Comparison of ENCODE assay signal across 19 mouse cellular contexts in the genomic region with DNA sequence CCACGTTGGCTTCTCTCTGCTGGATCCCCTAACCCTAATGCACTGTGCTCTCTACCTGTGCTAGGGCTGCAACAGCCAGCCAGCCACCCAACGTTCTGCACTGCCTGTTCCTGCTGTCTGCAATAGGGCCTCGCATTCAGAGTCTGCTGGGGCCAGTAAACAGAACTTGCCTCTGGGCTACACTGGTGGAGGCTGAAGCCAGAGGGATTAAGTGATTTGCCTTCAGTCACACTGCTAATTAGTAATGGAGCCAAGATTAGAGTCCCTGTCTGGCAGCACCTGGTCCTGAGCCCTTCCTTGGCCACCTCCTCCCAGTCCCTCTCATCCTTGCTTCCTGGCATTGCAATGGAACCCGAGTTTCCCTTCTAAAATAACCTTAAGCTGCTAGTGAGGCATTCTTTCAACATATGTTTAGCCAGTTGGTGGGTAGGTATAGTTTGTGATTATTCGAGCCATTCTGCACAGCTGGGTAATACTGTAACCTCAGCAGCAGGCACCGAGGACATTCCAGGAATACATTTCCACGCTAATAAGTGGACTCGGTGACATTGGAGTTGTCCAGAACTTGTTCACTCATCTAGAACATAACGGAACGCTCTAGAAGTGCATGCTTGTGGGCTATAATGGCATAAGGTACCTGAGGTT.
DNase-seq lines count a peak whose midpoint lies in the region; ATAC-seq and TF ChIP-seq lines count a peak whose summit lies in the region.
"Had no signal": no experiment of that assay in that cellular context is flagged by ENCODE, and none has a peak within 500 bp of the region (broad histone marks: within the 10 kb centered on the region; RNA-seq: fewer than 3 reads in every experiment).

No protein-coding gene starts in this region.

- H3K4me2 ChIP-seq in heart, embryonic 16.5 days (ENCODE audit: low read depth, low read length): no peak overlapping the region
- no peak overlapping the region for H3K4me2 ChIP-seq in heart, embryonic 11.5 days
- H3K4me2 ChIP-seq in embryonic facial prominence, embryonic 14.5 days (ENCODE audit: low read depth, low read length): no peak overlapping the region
- H3K4me2 ChIP-seq: embryonic facial prominence, embryonic 13.5 days; forebrain, embryonic 15.5 days had no signal

- no peaks in the 10 kb centered on the region for H3K9me3 ChIP-seq in heart, embryonic 16.5 days (replicated peaks; ENCODE audit: control insufficient read depth, low read length)
- H3K9me3 ChIP-seq in heart, embryonic 11.5 days (replicated peaks; ENCODE audit: control insufficient read depth, low read length): no peaks in the 10 kb centered on the region
- no peaks in the 10 kb centered on the region for H3K9me3 ChIP-seq in embryonic facial prominence, embryonic 14.5 days (ENCODE audit: control insufficient read depth, low read length)
- H3K9me3 ChIP-seq: embryonic facial prominence, embryonic 13.5 days; forebrain, embryonic 15.5 days; megakaryocyte, embryonic 14.5 days had no signal

- in situ Hi-C loops in Patski (cut with MboI; ENCODE audit: low pct_unique_long_range_greater_than_20kb): no loop called here

- CTCF ChIA-PET in Patski (lab: Charles Lee): interaction anchor here (1.0 to 1.4 kb wide), 3 partner anchors 14 to 21 kb away, joined by 3 to 4 read pairs (median 3); no protein-coding TSS in a partner anchor

- ATAC-seq in heart, embryonic 16.5 days (replicated peaks; ENCODE audit: extremely low read depth, insufficient read depth, low FRiP score): peak; percentile 63; the same call in 1 of the 2 replicates
- no peak for ATAC-seq in heart, embryonic 11.5 days (replicated peaks; ENCODE audit: insufficient number of reproducible peaks, low FRiP score, low TSS enrichment)
- ATAC-seq in Patski: peak; percentile 23
- peak; percentile 80 for ATAC-seq in embryonic facial prominence, embryonic 14.5 days (ENCODE audit: low read depth)
- ATAC-seq: forebrain, embryonic 15.5 days; liver, postnatal 0 days had no signal

- no peak overlapping the region for H3K27ac ChIP-seq in heart, embryonic 16.5 days (ENCODE audit: low read length)
- no peak overlapping the region for H3K27ac ChIP-seq in heart, embryonic 11.5 days (ENCODE audit: low read depth, low read length)
- H3K27ac ChIP-seq in embryonic facial prominence, embryonic 14.5 days (replicated peaks; ENCODE audit: low read depth, low read length): no peak overlapping the region
- H3K27ac ChIP-seq: embryonic facial prominence, embryonic 13.5 days; forebrain, embryonic 15.5 days had no signal

- no peak for TF ChIP-seq CTCF in Patski (IDR thresholded peaks at IDR 0.05)

- peaks cover 15% of the 10 kb centered on the region for H3K4me1 ChIP-seq in heart, embryonic 16.5 days (ENCODE audit: control insufficient read depth, insufficient read depth, low read length)
- H3K4me1 ChIP-seq in heart, embryonic 11.5 days (ENCODE audit: control insufficient read depth, insufficient read depth, low read length): peaks cover 14% of the 10 kb centered on the region
- H3K4me1 ChIP-seq in embryonic facial prominence, embryonic 14.5 days (ENCODE audit: control insufficient read depth, insufficient read depth, low read length): peaks cover 16% of the 10 kb centered on the region
- H3K4me1 ChIP-seq: forebrain, embryonic 15.5 days had no signal

- 52% methylated on average over 10 of the region's 10 CpGs for WGBS in heart, embryonic 16.5 days
- 64% methylated on average over 10 of the region's 10 CpGs for WGBS in heart, embryonic 11.5 days (ENCODE audit: insufficient replicate concordance)
- WGBS in embryonic facial prominence, embryonic 14.5 days: 51% methylated on average over 10 of the region's 10 CpGs

- no peaks in the 10 kb centered on the region for H3K27me3 ChIP-seq in heart, embryonic 16.5 days (ENCODE audit: control insufficient read depth, insufficient read depth, low read length)
- H3K27me3 ChIP-seq in heart, embryonic 11.5 days (ENCODE audit: control insufficient read depth, insufficient read depth, low read length): no peaks in the 10 kb centered on the region
- H3K27me3 ChIP-seq in Patski: no peaks in the 10 kb centered on the region
- no peaks in the 10 kb centered on the region for H3K27me3 ChIP-seq in embryonic facial prominence, embryonic 14.5 days (replicated peaks; ENCODE audit: control insufficient read depth, insufficient read depth, low read length)
- H3K27me3 ChIP-seq: forebrain, embryonic 15.5 days had no signal

- POLR2A ChIA-PET in Patski (lab: Charles Lee): interaction anchor here (1.1 to 1.3 kb wide), 2 partner anchors 9 to 264 kb away, joined by 3 to 4 read pairs; no protein-coding TSS in a partner anchor

- H3K4me3 ChIP-seq in heart, embryonic 16.5 days (ENCODE audit: low read length): no peak overlapping the region
- H3K4me3 ChIP-seq in heart, embryonic 11.5 days (ENCODE audit: low read depth, low read length): no peak overlapping the region
- H3K4me3 ChIP-seq in embryonic facial prominence, embryonic 14.5 days (ENCODE audit: low read depth, low read length): no peak overlapping the region
- H3K4me3 ChIP-seq: embryonic facial prominence, embryonic 13.5 days; forebrain, embryonic 15.5 days; megakaryocyte, embryonic 14.5 days; myocyte had no signal

- H3K36me3 ChIP-seq in heart, embryonic 16.5 days (ENCODE audit: control insufficient read depth, insufficient read depth): 0 out of 2 replicates have a peak, but pooled peaks cover 10% of the 10 kb centered on the region
- H3K36me3 ChIP-seq in heart, embryonic 11.5 days (ENCODE audit: control insufficient read depth, insufficient read depth, low read length): no peaks in the 10 kb centered on the region
- H3K36me3 ChIP-seq in embryonic facial prominence, embryonic 14.5 days (ENCODE audit: control insufficient read depth, insufficient read depth, low read length): peaks cover 14% of the 10 kb centered on the region; the same call in 1 of the 2 replicates
- H3K36me3 ChIP-seq: forebrain, embryonic 15.5 days had no signal

- H3K9ac ChIP-seq in heart, embryonic 16.5 days (ENCODE audit: low read length): no peak overlapping the region
- no peak overlapping the region for H3K9ac ChIP-seq in heart, embryonic 11.5 days (ENCODE audit: low read depth, low read length)
- no peak overlapping the region for H3K9ac ChIP-seq in embryonic facial prominence, embryonic 14.5 days (ENCODE audit: low read depth, low read length)
- H3K9ac ChIP-seq: embryonic facial prominence, embryonic 13.5 days; forebrain, embryonic 15.5 days; liver, postnatal 0 days had no signal

- peak; percentile 42 for DNase-seq in kidney, adult 9 months
- no peak for DNase-seq in kidney, adult 8-10 months
- peak; percentile 67 for DNase-seq in Patski (ENCODE audit: low read depth, low spot score)
- peak; percentile 50 for DNase-seq in embryonic facial prominence, embryonic 14.5 days (ENCODE audit: low spot score)
- no peak for DNase-seq in adrenal gland, adult 2 months
- no peak for DNase-seq in frontal cortex, postnatal 10 days (ENCODE audit: low spot score in 2 of 2)
- DNase-seq: B cell, adult 2 months; cerebellum, adult 9-10 months; liver, postnatal 0 days; lung, postnatal 10 days; right cerebral cortex, postnatal 14 days; spleen, adult 18-20 months; thymus, postnatal 25 days had no signal

Comparison
In these comparisons a context has a peak if more than half of its experiments do, and no peak if none do; other contexts are left out.
1. DNase-seq: peak in kidney, adult 9 months (single experiment), Patski (single experiment) and embryonic facial prominence, embryonic 14.5 days (single experiment); none in kidney, adult 8-10 months (0 of 2), adrenal gland, adult 2 months (single experiment) and frontal cortex, postnatal 10 days (0 of 2).